Mouse (Mus musculus): Measurements from ENCODE around the gene Tm4sf5. TPM values are rescaled to one million over a fixed set of nuclear protein-coding genes. Genes with fewer than 3 reads are reported as not detected.
"Not testable (repeated sequence)": the region's sequence is repeated elsewhere in the genome, so short reads cannot be mapped to it uniquely, and the experiment has no call there.

The Tm4sf5 gene
- total RNA-seq (2017): not detected in 3 replicates

DNA sequence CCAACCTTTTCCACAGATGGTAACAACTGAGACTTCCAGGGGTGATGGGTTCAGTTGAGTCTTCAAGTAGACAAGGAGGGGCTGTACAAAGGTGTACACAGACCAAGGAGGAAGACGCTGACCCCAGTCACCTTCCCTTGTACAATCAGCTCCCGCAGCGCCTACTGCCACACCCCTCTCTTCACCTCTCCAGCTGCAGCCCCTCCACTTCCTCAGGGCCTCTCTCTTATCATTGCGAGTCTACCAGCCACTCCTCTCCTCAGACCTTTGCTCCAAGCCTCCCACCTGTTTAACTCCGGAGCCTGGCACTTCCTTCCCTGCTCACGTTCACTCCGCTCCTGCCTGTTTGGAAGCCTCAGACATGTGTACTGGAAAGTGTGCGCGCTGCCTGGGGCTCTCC, at the start of gene Tm4sf5:
Gene Tm4sf5, plus strand, starts transcription at position 275 of the 400 bp plus-strand sequence.
- no peak for ATAC-seq (replicated peaks; ENCODE audit: insufficient number of reproducible peaks, low FRiP score, low TSS enrichment, poor library complexity, severe bottlenecking)

DNA sequence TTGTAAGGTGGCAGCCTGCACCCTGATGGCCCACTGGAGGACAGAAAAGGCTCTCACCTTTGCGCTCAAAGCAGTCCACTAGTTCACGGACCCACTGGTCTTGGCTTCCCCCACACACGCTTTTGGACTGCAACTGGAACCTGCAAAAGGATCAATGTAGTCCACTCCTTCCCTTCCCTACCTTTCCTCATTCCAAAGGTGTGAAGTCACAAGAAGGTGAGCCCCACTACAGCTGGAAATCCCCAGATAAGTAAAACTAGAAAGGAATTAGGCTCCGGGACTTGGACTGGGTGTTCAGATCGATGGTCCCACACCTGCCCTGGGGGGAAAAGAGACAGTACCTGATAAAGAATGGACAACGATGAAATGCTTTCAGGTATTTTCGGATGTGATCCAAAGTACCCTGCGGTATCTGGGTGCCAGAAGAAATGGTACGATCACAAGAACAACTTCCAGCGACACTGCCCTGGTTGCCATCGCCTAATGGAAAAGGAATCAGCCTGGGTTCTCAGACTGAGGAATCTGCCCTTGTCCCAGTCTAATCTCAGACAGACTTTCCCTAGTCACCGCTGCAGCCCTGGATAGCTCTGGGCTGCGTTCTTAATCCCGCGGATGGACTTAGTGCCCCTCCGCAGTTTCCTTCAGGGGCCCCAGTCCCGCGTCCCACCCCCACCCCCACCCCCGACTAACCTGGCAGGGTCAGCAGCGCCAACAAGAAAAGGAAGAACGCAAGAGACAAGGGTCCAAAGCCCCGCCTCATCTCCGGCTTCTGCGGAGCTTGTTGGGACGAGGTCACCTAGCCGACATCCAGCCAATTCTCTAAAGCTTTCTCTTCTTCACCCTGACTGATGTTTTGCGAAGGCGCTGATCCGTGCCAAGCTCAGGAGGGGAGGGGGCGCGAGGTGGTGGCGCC, 46.1 kb upstream of the Tm4sf5 start, which contains the start of gene Zmynd15:
Gene Zmynd15, plus strand, starts transcription at position 746 of the 913 bp plus-strand sequence.
- ATAC-seq (replicated peaks; ENCODE audit: insufficient number of reproducible peaks, low FRiP score, low TSS enrichment, poor library complexity, severe bottlenecking): no peak

DNA sequence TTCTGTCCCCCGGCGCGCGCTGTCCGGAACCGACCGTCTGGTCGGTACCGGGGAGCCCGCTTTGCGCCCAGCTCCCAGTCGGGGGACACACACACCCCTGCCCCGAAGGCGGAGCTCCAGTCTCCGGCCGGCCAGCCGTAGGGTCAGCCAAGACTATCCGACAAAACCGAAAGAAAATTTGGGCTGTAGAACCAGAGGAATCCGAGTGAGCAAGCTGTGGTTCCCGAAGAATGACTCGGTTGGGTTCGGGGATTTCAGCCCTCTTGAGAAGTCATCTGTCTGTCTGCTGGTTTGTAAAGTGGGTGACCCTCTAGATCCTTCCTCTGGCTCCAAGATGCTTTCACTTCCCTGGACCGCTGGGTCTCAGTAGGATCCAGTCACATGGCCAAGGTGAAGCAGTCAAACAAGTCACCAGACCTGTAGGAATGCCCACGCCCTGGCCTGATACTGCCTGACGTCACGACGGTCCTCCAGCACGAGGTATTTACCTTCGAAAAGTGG, 45.4 kb upstream of the Tm4sf5 start, which contains the start of gene Cxcl16:
Gene Cxcl16, minus strand, starts transcription at position 384 of the 501 bp plus-strand sequence.
- ATAC-seq (replicated peaks; ENCODE audit: insufficient number of reproducible peaks, low FRiP score, low TSS enrichment, poor library complexity, severe bottlenecking): 0 out of 2 replicates have a peak, but pooled peaks have one; percentile 30

DNA sequence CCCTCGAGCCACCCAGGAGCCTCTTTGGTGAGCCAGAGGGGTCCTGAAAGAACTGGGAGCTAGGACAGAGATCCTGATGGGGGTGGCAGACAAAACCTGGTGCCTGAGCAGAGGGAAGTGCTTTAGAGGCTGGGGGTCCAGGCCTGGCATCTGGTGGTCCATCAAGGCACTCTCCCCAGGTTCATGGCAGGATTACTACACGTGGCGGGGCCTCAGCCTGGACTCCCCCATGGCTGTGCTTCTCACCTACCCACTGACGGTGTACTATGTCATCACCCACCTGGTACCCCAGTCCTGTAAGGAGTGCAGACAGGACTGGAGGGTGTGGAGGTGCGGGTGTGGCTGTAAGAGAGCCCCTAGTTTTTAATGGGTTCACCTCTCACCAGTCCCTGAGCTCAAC, 41.1 kb upstream of the Tm4sf5 start:
- ATAC-seq (replicated peaks; ENCODE audit: insufficient number of reproducible peaks, low FRiP score, low TSS enrichment, poor library complexity, severe bottlenecking): no peak

DNA sequence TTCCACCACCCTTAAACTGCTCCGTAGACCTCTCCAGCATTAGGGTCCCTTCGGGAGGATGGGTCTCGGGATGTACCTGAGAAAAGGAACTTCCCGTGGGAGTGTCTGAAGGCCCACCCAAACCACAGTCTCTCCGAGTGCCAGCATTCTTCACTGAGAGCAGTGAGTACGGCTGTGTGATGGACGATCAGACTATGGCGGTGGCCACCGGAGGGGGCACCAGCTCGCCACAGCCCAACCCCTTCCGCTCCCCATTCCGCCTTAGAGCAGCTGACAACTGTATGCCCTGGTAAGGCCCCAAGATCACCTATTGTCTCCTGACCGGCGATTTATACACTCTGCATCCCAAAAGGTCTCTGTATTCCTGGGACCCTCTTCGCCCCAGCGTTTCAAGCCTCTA, 39.8 kb upstream of the Tm4sf5 start:
- no peak for ATAC-seq (replicated peaks; ENCODE audit: insufficient number of reproducible peaks, low FRiP score, low TSS enrichment, poor library complexity, severe bottlenecking)

DNA sequence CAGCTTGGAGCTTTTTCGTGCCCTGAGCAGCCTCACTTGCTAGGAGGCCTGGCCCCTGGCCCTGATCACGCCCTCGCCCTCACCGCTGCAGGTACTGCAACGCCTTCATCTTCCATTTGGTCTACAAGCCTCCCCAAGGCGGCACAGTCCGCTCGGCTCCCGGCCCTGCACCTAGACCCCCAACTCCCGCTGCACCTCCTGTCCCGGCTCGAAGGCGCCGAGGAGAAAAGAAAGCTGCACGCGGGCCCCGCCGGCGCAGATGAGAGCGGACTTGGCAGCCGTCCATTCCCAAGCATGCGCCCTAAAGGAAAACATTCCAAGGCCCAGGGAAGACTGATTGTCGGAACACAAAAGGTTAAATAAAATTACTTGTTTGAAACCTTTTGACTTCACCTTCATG, 39.2 kb upstream of the Tm4sf5 start:
- no peak for ATAC-seq (replicated peaks; ENCODE audit: insufficient number of reproducible peaks, low FRiP score, low TSS enrichment, poor library complexity, severe bottlenecking)

DNA sequence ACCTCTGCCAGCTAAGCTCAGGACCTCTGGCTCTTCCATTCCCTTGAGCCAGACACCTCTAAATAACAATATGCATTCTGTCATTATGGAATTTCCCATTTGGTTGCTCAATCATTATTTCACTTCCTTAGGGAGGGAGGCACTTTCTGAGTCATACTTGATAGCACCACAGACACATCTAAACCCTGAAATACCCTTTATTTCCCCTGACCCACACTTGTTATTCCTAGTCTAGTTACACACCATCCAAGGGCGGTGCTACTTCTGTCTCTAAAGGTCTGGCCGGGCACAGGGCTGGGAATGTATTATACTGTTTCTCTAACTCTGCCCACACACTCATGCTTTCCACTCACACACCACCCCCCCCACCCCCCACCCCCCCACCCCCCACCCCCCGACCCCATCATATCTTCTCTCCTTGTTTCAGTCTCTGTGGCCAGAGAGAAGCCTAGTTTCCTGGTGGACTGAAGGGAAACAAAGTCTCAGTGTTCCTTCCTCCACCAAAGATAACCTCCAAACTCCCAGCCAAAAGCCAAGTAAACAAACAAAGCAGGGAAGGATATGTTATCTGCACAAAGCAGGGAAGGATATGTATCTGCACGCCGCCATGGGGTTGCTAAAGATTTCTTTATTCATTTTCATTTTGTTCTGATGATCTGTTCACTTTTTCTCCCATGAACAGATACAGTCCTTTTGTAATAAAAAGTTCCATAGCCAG, 37.0 kb upstream of the Tm4sf5 start:
- ATAC-seq (replicated peaks; ENCODE audit: insufficient number of reproducible peaks, low FRiP score, low TSS enrichment, poor library complexity, severe bottlenecking): peak; percentile 57

DNA sequence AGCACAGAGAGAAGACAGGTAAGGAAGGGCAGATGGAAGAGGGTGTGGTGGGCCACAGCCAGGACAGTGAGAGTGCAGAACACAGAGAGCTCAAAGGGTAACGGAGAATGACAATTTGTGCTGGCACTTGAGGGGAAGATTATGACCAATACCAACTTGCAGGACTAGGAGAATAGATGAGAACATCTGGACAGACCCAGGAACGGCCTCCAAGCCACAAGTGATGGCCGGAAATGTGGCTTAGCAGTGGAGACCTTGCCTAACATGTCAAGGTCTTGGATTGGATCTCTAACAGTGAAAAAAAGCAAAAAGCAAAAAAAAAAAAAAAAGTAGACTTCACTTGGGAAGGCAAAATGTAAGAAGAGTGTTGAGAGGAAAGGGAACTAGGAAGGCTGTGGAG, 35.3 kb upstream of the Tm4sf5 start:
- ATAC-seq (replicated peaks; ENCODE audit: insufficient number of reproducible peaks, low FRiP score, low TSS enrichment, poor library complexity, severe bottlenecking): no peak

DNA sequence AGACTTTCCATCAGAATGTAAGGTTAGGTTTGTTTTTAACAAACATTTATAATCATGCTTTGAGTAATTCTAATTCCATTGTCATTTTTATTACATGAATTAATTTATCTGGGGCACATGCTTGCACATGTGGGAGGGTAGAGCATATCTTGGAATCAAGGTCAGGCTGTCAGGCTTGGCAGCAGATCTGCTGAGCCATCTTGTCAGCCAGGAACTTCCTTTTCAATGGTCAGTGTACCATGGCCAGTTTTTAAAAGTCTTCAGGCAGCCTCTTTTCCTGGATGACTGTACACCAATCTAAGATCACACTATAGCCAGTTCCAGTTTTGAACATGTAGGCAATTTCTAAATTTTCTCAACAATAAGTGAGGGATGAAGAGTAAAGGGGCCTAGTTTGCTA, 32.3 kb upstream of the Tm4sf5 start:
- no peak for ATAC-seq (replicated peaks; ENCODE audit: insufficient number of reproducible peaks, low FRiP score, low TSS enrichment, poor library complexity, severe bottlenecking)

DNA sequence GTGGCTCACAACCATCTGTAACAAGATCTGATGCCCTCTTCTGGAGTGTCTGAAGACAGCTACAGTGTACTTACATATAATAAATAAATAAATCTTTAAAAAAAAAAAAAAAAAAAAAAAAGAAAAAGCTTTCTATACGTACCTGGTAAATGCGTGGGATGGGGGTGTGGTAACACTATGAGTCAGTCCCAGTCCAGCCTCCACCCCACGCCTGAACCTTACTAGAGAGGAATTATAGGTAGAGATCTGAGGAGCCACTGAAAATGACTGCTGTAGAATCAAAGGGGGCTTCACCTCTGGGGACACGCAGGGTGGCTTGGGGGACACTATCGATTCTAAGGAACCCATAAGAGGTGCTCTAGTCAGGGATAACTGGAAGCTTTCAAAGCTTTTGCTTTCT, 31.8 kb upstream of the Tm4sf5 start:
- not testable (repeated sequence) for ATAC-seq (replicated peaks; ENCODE audit: insufficient number of reproducible peaks, low FRiP score, low TSS enrichment, poor library complexity, severe bottlenecking)

DNA sequence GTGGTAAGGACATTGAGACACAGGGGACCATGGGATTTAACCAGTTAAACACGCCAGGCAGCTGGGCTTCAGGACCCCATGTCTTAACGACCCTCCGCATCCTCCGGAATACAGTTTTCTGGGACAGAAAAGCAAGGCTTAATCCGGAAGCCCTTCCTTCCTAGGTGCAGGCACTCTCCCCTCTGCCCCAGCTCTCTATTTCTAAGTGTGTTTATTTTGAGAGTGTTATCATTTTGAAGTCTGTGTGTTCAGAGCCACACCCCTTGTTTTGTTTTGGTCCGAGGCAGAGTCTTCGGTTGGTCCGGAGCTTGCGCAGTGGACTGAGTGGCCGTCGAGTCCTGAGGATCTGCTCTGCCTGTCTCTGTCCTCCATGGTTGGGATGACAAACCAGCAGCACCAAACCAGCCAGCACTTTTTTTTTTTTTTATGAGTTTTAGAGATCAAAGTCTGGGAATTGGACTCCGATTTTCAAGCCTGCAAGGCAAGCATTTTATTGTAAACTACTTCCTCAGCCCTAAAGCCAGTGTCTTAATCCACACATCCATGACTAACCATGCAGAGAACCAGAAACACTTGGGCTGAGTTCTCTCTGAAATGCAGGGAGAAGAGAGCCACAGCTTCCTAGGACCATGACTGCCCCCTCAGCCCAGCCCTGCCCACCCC, 30.0 kb upstream of the Tm4sf5 start:
- no peak for ATAC-seq (replicated peaks; ENCODE audit: insufficient number of reproducible peaks, low FRiP score, low TSS enrichment, poor library complexity, severe bottlenecking)

DNA sequence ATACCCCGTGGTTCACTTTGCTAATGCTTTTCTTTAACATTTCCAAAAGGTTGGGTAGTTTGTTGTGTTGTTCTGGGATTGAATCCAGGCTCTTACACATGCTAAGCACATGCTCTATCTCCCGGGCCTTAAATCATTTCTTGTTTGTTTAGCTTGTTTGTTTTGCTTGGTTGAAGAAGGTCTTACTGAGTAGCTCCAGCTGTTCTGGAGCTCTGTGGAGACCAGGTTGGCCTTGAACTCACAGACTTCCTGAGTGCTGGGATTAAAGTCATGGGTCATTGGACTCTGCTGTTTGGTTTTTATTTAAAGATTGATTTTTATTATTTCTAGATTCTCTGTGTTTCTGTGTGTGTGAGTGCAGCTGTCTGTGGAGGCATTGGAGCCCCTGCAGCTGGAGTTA, 19.5 kb upstream of the Tm4sf5 start:
- no peak for ATAC-seq (replicated peaks; ENCODE audit: insufficient number of reproducible peaks, low FRiP score, low TSS enrichment, poor library complexity, severe bottlenecking)

DNA sequence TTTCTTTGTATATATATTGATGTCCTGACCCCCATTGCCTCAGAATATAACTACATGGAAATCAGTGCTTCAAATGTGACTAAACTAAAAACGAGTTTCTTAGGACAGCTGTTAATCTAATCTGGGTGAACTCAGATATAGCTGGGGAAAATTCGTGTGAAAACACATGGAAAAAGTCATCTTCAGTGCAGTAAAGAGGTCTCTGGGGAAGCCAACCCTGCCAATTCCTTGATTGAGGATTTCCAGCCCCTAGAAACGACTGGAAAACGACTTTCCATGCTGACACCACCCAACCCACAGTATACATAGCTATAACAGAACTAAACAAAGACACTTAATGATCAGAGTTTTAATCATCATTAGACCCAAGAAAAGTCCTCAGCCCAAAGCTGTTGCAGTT, 17.2 kb upstream of the Tm4sf5 start:
- ATAC-seq (replicated peaks; ENCODE audit: insufficient number of reproducible peaks, low FRiP score, low TSS enrichment, poor library complexity, severe bottlenecking): no peak

DNA sequence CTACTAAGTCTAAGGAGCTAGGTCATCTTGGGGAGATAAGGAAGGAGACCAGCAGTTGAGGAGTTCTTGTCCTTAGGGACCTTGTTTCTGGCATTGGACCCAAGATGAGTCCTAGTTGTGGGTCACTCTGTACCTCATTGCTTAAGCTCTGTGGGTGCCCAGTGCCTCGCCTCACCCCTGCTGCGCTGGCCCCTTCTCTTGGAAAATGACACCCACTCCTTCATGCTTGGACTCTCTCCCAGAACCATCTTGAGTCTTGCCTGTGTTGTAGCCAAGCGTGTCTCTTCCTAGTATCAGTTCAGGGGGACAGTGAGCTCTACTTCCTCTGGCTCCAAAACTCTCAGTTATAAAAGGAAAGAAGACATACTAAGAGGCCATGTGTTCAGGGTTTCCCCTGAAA, 15.9 kb upstream of the Tm4sf5 start:
- ATAC-seq (replicated peaks; ENCODE audit: insufficient number of reproducible peaks, low FRiP score, low TSS enrichment, poor library complexity, severe bottlenecking): no peak

DNA sequence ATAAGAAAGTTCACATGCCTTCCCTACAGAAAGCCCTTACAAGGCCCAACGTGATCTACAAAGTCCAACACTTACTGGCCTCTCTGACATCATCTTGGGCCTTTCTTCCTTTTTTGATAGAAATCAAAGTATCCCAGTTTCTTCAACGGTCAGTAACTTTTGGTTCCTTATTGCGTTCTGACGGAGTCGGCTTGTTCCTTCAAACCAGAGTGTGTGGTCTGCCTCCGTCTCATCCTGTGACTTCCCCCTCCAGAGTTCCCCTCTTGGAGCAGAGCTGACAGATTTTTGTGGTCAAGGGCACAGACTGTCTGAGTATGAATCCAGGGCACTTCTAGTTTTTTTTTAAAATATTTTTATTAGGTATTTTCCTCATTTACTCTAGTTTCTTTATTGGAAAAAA, 15.4 kb upstream of the Tm4sf5 start:
- peak; percentile 92 for ATAC-seq (replicated peaks; ENCODE audit: insufficient number of reproducible peaks, low FRiP score, low TSS enrichment, poor library complexity, severe bottlenecking)

DNA sequence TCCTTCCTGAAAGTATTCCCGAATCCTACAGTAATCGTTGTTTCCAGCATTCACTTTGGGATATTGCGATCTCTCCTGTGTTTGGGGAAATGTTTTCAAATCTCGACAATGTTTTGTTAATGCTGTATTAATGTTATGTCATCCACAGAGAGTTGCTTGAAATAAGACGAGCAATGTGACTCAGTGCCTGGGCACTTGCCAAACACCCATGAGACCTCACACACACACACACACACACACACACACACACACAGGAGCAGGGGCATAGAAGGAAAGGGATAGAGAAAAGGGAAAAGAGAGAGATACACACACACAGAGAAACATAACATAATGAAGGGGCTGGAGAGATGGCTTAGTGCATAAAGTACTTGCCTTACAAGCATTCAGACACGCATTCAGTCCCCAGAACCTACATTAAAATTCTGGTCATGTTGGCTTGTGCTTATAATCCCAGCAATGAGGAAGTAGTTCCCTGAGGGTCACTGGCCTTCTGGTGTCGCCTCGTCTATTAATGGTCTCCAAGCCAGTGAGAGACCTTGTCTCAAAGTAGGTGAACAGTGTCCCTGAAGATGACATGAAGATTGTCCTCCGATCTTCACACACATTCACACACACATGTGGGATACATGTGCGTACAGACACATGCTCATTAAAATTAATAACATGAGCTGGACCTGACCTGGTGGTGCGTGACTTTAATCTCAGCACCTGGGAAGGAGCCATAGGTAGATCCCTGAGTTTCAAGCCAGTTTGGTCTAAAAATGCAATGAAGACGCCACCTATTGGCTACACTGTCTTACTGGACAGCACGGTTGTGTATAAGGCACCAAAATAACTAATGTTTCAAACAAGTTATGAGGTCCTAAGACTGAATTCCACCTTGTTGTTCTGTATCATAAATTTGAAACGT, 5.2 kb upstream of the Tm4sf5 start:
- ATAC-seq (replicated peaks; ENCODE audit: insufficient number of reproducible peaks, low FRiP score, low TSS enrichment, poor library complexity, severe bottlenecking): no peak

DNA sequence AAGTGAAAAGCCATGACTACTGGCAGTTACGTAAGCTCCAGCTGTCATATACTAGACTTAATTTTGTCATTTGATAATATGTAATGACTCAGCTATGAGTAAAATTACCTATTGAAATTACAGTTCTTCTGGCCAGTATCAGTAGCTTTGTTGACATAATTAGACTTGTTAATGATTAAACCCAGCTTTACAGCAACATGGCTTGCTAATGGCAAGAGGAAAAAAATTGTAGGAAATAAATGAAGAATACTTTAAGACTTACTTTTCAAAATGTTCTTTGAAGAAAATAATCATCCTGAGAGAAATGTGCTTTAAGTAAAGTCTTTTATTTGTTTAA, 4.6 kb upstream of the Tm4sf5 start:
- no peak for ATAC-seq (replicated peaks; ENCODE audit: insufficient number of reproducible peaks, low FRiP score, low TSS enrichment, poor library complexity, severe bottlenecking)

DNA sequence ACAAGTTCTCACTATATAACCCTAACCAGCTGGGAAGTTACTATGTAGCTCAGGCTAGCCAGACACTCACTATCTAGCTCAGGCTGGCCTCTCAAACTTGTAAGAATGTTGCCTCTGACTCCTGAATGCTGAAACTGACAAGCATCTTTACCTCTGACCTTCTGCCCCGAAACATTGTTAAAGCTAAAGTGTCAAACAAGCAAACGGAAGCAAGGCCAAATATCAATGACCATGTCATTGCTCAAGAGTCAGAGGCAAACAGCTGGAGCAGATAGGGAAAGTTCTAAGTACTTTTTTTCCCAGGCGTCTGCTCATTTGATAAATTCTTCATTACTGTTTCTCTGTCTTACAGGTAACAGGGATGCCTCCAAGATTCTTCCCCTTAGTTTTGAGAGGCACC, 3.0 kb upstream of the Tm4sf5 start:
- ATAC-seq (replicated peaks; ENCODE audit: insufficient number of reproducible peaks, low FRiP score, low TSS enrichment, poor library complexity, severe bottlenecking): no peak
